Mouse (Mus musculus) left cerebral cortex, adult 2 months (tissue): ENCODE measurements around the gene Timp2. TPM values are rescaled to one million over a fixed set of nuclear protein-coding genes. Genes with fewer than 3 reads are reported as not detected.
"Not testable (repeated sequence)": the region's sequence is repeated elsewhere in the genome, so short reads cannot be mapped to it uniquely, and the experiment has no call there.

Experiments
- DNase-seq, 2 experiments: peaks; one replicate each; pipeline ENCODE4 v3.0.0; 2021 to 2022; ENCODE audit warnings: low spot score in 2 of 2, mixed read lengths in 1 of 2; ENCODE audit errors: extremely low spot score in 1 of 2
- H3K27ac ChIP-seq: fragments of 200-600 bp; 2 replicates; pipeline ENCODE4 v1.8.1; 2022
- H3K4me3 ChIP-seq: fragments of 200-600 bp; 2 replicates; pipeline ENCODE4 v1.8.1; 2022
- CTCF ChIP-seq: fragments of 200-600 bp; IDR thresholded peaks from 2 replicates; pipeline ENCODE4 v1.8.1; 2022; ENCODE audit warnings: antibody characterized with exemption, mild to moderate bottlenecking, moderate library complexity
- intact Hi-C: fragments of 180-260 bp; cut with DNase I; formaldehyde crosslinking; loops from one replicate; pipeline ENCODE4 v1.15.1; 2025
- long read RNA-seq, 2 experiments: library from polyadenylated mRNA; stranded (forward); transcript quantifications; one replicate each; pipeline ENCODE4 v2.0.0; 2021; ENCODE audit warnings: borderline mapping rate in 2 of 2
- total RNA-seq, 2 experiments: library from RNA; stranded (reverse); gene quantifications; 2 replicates each; pipeline ENCODE4 v1.2.3; 2021

Timp2 gene
- total RNA-seq, result 100 to 1,000 TPM; 221 to 255 TPM
- long read RNA-seq, experiment 1, transcript Timp2-201 (5 exons, 3,709 nt), result major isoform, 466 of 510 reads
- long read RNA-seq, experiment 1, partial matches to known transcripts, result 6 of 510 reads
- long read RNA-seq, experiment 1, other reads (novel, unspliced or antisense), result 38 of 510 reads
- long read RNA-seq, experiment 2, transcript Timp2-201 (5 exons, 3,709 nt), result major isoform, 350 of 374 reads
- long read RNA-seq, experiment 2, partial matches to known transcripts, result 1 of 374 reads
- long read RNA-seq, experiment 2, other reads (novel, unspliced or antisense), result 23 of 374 reads

- intact Hi-C loops, result loop anchor here (2.0 kb wide), 1 partner anchor 39 kb away; no protein-coding TSS in a partner anchor
- Histone ChIP-seq H3K4me3 (peak within 1 kb of the TSS; percentile 71), H3K27ac (peak within 1 kb of the TSS; percentile 89)
- no peak for TF ChIP-seq CTCF
- DNase-seq, result no peak
Observed at GRCm38 (mm10) chr11:118355640-118356039, at the start of gene Timp2. TSS of gene Timp2 (minus strand) at chr11:118355740.

GRCm38 (mm10) chr11:118405311-118405710, 49.8 kb upstream of the Timp2 start:
- Histone ChIP-seq H3K4me3 (no peak overlapping the region), H3K27ac (no peak overlapping the region)
- DNase-seq, result no peak
- intact Hi-C loops, result no loop called here
- TF ChIP-seq CTCF, result no peak

- intact Hi-C loops, result no loop called here
- no peak for DNase-seq
Observed at GRCm38 (mm10) chr11:118403951-118404899, 48.7 kb upstream of the Timp2 start.

GRCm38 (mm10) chr11:118403183-118403582, 47.6 kb upstream of the Timp2 start:
- intact Hi-C loops, result no loop called here
- Histone ChIP-seq H3K4me3 (no peak overlapping the region), H3K27ac (no peak overlapping the region)
- no peak for DNase-seq
- no peak for TF ChIP-seq CTCF

More at GRCm38 (mm10) chr11:118403951-118404899, 48.7 kb upstream of the Timp2 start:
- no peak overlapping the region for H3K27ac ChIP-seq
- no peak overlapping the region for H3K4me3 ChIP-seq
- no peak for TF ChIP-seq CTCF

GRCm38 (mm10) chr11:118401760-118402280, 46.3 kb upstream of the Timp2 start, which contains the start of gene Lgals3bp:
TSS of gene Lgals3bp (minus strand) at chr11:118402092.
- intact Hi-C loops, result no loop called here
- TF ChIP-seq CTCF, result peak; percentile 46
- H3K27ac ChIP-seq, result peak within 1 kb of the TSS; percentile 83
- DNase-seq, result peak; percentile 42 to 52
- peak within 1 kb of the TSS; percentile 16; the same call in 1 of the 2 replicates for H3K4me3 ChIP-seq

- no peak for DNase-seq
- intact Hi-C loops, result no loop called here
- TF ChIP-seq CTCF, result no peak
Observed at GRCm38 (mm10) chr11:118401195-118401594, 45.7 kb upstream of the Timp2 start.

GRCm38 (mm10) chr11:118400566-118400936, 45.0 kb upstream of the Timp2 start:
- H3K4me3 ChIP-seq, result no peak overlapping the region
- no peak for TF ChIP-seq CTCF
- H3K27ac ChIP-seq, result no peak overlapping the region
- intact Hi-C loops, result no loop called here
- no peak for DNase-seq

More at GRCm38 (mm10) chr11:118401195-118401594, 45.7 kb upstream of the Timp2 start:
- no peak overlapping the region for H3K27ac ChIP-seq
- no peak overlapping the region for H3K4me3 ChIP-seq

- no peak for DNase-seq
- intact Hi-C loops, result no loop called here
- Histone ChIP-seq H3K27ac (no peak overlapping the region), H3K4me3 (no peak overlapping the region)
- no peak for TF ChIP-seq CTCF
Observed at GRCm38 (mm10) chr11:118399891-118400565, 44.5 kb upstream of the Timp2 start.

- no peak for DNase-seq
- no peak for TF ChIP-seq CTCF
- intact Hi-C loops, result no loop called here
- no peak overlapping the region for H3K27ac ChIP-seq
- H3K4me3 ChIP-seq, result no peak overlapping the region
Observed at GRCm38 (mm10) chr11:118397806-118398530, 42.4 kb upstream of the Timp2 start.

GRCm38 (mm10) chr11:118394538-118394937, 39.0 kb upstream of the Timp2 start:
- no peak overlapping the region for H3K27ac ChIP-seq
- TF ChIP-seq CTCF, result no peak
- DNase-seq, result no peak
- intact Hi-C loops, result no loop called here
- no peak overlapping the region for H3K4me3 ChIP-seq

- no peak for TF ChIP-seq CTCF
- no peak overlapping the region for H3K27ac ChIP-seq
- no peak overlapping the region for H3K4me3 ChIP-seq
- DNase-seq, result no peak
- intact Hi-C loops, result no loop called here
Observed at GRCm38 (mm10) chr11:118393991-118394390, 38.5 kb upstream of the Timp2 start.

GRCm38 (mm10) chr11:118387816-118388215, 32.3 kb upstream of the Timp2 start:
- H3K4me3 ChIP-seq, H3K27ac ChIP-seq, DNase-seq, intact Hi-C loops: not testable (repeated sequence)
